Mouse (Mus musculus) liver, postnatal 0 days (tissue): Measurements from ENCODE around the gene Eno4. TPM values are rescaled to one million over a fixed set of nuclear protein-coding genes. Genes with fewer than 3 reads are reported as not detected.
A peak's percentile ranks its signal among the peaks of the same experiment; 100 is the strongest.

ENCODE experiments used
- ATAC-seq: fragments of 200-750 bp; cut with Nextera tagmentation; 2 replicates; pipeline ENCODE4 v1.8.0; 2017; ENCODE audit warnings: mild to moderate bottlenecking, moderate library complexity
- DNase-seq: peaks from one replicate; pipeline ENCODE4 v3.0.0-alpha.2; 2016
- H3K27ac ChIP-seq: fragments of 300-500 bp; sonication (generic); 2 replicates; pipeline ENCODE4 v1.5.1; 2014; ENCODE audit warnings: antibody characterized with exemption, moderate library complexity, mild to moderate bottlenecking, low read depth
- H3K27me3 ChIP-seq: fragments of 300-500 bp; sonication (generic); 2 replicates; pipeline ENCODE4 v1.6.1; 2014; ENCODE audit warnings: low read length, control low read depth, mixed read lengths; ENCODE audit not compliant: insufficient read depth
- H3K36me3 ChIP-seq: fragments of 300-500 bp; sonication (generic); replicated peaks from 2 replicates; pipeline ENCODE4 v1.6.1; 2014; ENCODE audit warnings: mild to moderate bottlenecking, control low read depth, low read length, moderate library complexity, mixed read lengths; ENCODE audit not compliant: insufficient read depth
- H3K4me1 ChIP-seq: fragments of 300-500 bp; sonication (generic); 2 replicates; pipeline ENCODE4 v1.6.1; 2014; ENCODE audit warnings: antibody characterized with exemption, mild to moderate bottlenecking, control low read depth; ENCODE audit not compliant: insufficient read depth
- H3K4me2 ChIP-seq: fragments of 300-500 bp; sonication (generic); 2 replicates; pipeline ENCODE4 v1.6.1; 2014; ENCODE audit warnings: low read depth, mild to moderate bottlenecking, low read length, moderate library complexity, mixed read lengths
- H3K4me3 ChIP-seq: fragments of 300-500 bp; sonication (generic); 2 replicates; pipeline ENCODE4 v1.5.1; 2014; ENCODE audit warnings: low read depth, low read length
- H3K9ac ChIP-seq: fragments of 300-500 bp; sonication (generic); replicated peaks from 2 replicates; pipeline ENCODE4 v1.6.1; 2014; ENCODE audit warnings: mild to moderate bottlenecking, moderate library complexity
- H3K9me3 ChIP-seq: fragments of 300-500 bp; sonication (generic); 2 replicates; pipeline ENCODE4 v1.6.1; 2016; ENCODE audit warnings: mild to moderate bottlenecking, control low read depth, low read length, mixed read lengths
- CTCF ChIP-seq: sonication (generic); IDR thresholded peaks from 2 replicates; pipeline ENCODE4 v1.5.1; 2016; ENCODE audit warnings: antibody characterized with exemption, low read depth
- EP300 ChIP-seq: IDR thresholded peaks from 2 replicates; pipeline ENCODE4 v1.6.1; 2016; ENCODE audit warnings: antibody characterized with exemption, low read depth, mild to moderate bottlenecking
- WGBS: fragments of 180-500 bp; shearing (Covaris S2); extraction: QIAGEN DNeasy Blood & Tissue Kit; methylation state at CpG from one replicate; pipeline ENCODE4 v1.1.7; 2014; ENCODE audit not compliant: insufficient replicate concordance; 5-methylcytosine and 5-hydroxymethylcytosine counted together
- polyA plus RNA-seq: library from polyadenylated mRNA; unstranded; fragments of >200 nt; fragmentation: Nextera tagmentation; extraction: Ambion mirVana; gene quantifications from 2 replicates; pipeline ENCODE4 v1.2.1, GENCODE M21; 2015

Gene Eno4
- polyA plus RNA-seq, 1 experiment from 2014 or later: not detected

DNA sequence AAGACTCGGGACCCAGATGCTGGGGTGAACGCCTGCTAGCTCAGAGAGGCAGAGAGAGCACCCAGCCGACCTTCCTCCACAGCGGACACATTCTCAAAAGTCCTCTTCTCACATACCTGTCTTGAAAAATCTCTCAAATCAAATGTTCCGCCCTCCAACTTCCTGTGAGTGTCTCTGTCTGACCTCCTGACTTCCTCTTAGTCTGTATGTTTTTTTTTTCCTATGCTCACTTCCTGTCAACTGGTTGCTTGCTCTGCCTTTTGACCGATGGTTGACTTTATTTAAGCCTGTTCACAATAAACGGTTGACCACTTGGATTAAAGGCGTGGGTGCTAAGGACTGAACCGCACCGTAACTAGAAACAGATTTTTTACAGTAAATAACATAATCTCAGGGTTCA lies 35.2 kb upstream of the Eno4 start:
- H3K4me1 ChIP-seq: peaks cover 3% of the 10 kb centered on the region; the same call in 1 of the 2 replicates
- ATAC-seq (no peak), DNase-seq (no peak)
- H3K27me3 ChIP-seq: no peaks in the 10 kb centered on the region
- H3K4me2 ChIP-seq: no peak overlapping the region
- no peak overlapping the region for H3K4me3 ChIP-seq
- no peaks in the 10 kb centered on the region for H3K9me3 ChIP-seq
- TF ChIP-seq CTCF: no peak
- no peak overlapping the region for H3K27ac ChIP-seq
- WGBS: 55% methylated on average over 10 of the region's 10 CpGs
- no peak overlapping the region for H3K9ac ChIP-seq
- no peaks in the 10 kb centered on the region for H3K36me3 ChIP-seq

DNA sequence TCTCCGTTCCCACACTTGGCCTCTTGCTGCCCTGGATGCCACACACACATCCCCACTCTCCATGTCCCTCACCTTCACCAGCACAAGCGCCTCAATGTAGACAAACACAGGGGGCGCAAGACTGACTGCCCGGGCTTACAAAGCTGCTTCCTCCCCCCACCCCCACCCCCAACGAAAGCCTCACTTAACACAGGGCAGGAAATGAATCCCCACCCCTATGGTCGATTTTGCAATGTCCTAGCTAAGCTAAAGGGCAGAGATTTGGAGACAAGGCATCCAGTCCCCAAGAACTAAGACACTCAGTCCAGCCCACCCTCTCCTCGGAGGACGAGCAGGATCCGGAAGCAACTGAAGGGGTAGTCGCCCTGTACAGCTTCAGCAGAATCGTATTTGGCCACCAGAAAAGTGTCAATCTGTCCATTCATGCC lies 32.3 kb upstream of the Eno4 start:
- Histone ChIP-seq H3K9me3 (no peaks in the 10 kb centered on the region), H3K27ac (no peak overlapping the region), H3K9ac (no peak overlapping the region), H3K27me3 (no peaks in the 10 kb centered on the region), H3K4me2 (peak overlapping the region; percentile 63), H3K36me3 (no peaks in the 10 kb centered on the region), H3K4me3 (peak overlapping the region; percentile 29), H3K4me1 (peaks cover 3% of the 10 kb centered on the region; the same call in 1 of the 2 replicates)
- peak; percentile 48; the same call in 1 of the 2 replicates for ATAC-seq
- TF ChIP-seq CTCF: peak; percentile 40
- no peak for TF ChIP-seq EP300
- 4% methylated on average over 11 of the region's 11 CpGs for WGBS
- DNase-seq: peak; percentile 39

DNA sequence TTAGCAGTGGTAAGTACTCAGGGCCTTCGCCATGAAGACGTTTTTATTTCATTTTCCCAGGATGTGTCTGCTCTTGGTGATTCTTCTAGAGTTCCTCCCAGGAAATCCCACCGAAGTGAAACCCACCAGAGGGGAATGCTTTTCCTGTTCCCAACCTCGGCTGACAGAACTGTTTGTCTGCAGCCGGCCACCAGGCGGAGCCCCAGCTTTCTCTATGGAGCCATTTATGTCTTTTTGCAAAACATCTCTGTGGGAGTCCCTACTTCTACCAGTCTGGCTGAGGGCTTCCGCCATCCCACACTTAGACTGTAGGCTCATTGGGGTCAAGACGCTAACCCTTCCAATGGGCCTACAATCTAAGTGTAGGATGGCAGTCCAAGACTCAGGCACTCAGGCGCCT lies 31.8 kb upstream of the Eno4 start:
- no peak overlapping the region for H3K9ac ChIP-seq
- H3K27ac ChIP-seq: no peak overlapping the region
- TF ChIP-seq EP300: no peak
- TF ChIP-seq CTCF: peak; percentile 75
- no peaks in the 10 kb centered on the region for H3K36me3 ChIP-seq
- DNase-seq (peak; percentile 68), ATAC-seq (peak; percentile 35; the same call in 1 of the 2 replicates)
- WGBS: 13% methylated on average over 9 of the region's 9 CpGs
- H3K9me3 ChIP-seq: no peaks in the 10 kb centered on the region
- peak overlapping the region; percentile 29 for H3K4me3 ChIP-seq
- peak overlapping the region; percentile 63 for H3K4me2 ChIP-seq
- no peaks in the 10 kb centered on the region for H3K27me3 ChIP-seq
- H3K4me1 ChIP-seq: peaks cover 3% of the 10 kb centered on the region; the same call in 1 of the 2 replicates

DNA sequence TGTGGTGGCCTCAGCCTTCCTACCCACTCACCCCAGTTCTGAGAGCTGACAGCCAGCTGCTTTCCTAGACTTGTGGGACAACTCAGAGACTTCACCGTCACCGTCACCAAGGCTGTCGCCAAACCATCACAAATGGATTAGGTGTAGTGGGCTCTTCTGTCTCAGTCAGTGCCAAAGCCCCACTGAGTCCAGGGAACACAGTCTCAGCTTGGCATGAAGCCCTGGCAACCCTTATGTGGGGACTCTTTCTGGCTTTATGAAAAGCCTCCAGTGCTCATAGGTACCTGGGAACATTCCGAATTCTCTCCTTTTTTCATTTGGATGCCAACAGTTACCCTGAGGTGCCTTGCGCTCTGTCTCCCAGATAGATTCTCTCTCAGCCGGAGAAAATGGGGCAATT lies 29.9 kb upstream of the Eno4 start:
- WGBS: 78% methylated on average over 6 of the region's 6 CpGs
- Histone ChIP-seq H3K9me3 (no peaks in the 10 kb centered on the region), H3K27ac (no peak overlapping the region), H3K9ac (no peak overlapping the region), H3K4me2 (no peak overlapping the region), H3K4me1 (peaks cover 3% of the 10 kb centered on the region; the same call in 1 of the 2 replicates), H3K4me3 (no peak overlapping the region), H3K36me3 (no peaks in the 10 kb centered on the region), H3K27me3 (no peaks in the 10 kb centered on the region)
- DNase-seq (no peak), ATAC-seq (no peak)
- TF ChIP-seq CTCF: no peak
- no peak for TF ChIP-seq EP300

DNA sequence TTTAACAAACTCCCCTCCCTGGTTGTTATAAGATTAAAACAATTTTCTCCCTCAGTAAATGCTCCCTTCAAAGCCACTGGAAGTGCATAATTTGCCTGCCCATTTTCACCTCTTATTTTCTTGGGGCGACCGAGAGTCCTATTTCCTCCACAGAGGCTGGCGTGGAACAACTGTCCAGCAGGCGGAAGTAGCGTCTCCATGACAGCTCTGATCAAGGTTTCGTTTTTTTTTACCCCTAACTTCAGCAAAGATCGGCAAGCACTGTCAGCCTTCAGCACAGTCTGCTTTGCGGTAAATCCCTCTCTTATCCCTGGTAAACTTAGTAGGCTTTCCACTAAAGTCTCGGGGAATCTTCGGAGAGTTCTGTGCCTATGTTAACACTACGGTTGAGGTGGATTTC lies 24.6 kb upstream of the Eno4 start:
- ATAC-seq (no peak), DNase-seq (no peak)
- no peak overlapping the region for H3K9ac ChIP-seq
- H3K27me3 ChIP-seq: no peaks in the 10 kb centered on the region
- H3K4me1 ChIP-seq: no peaks in the 10 kb centered on the region
- no peaks in the 10 kb centered on the region for H3K36me3 ChIP-seq
- H3K9me3 ChIP-seq: no peaks in the 10 kb centered on the region
- no peak for TF ChIP-seq EP300
- peak; percentile 31; the same call in 1 of the 2 replicates for TF ChIP-seq CTCF
- no peak overlapping the region for H3K27ac ChIP-seq
- peak overlapping the region; percentile 24 for H3K4me3 ChIP-seq
- WGBS: 11% methylated on average over 11 of the region's 11 CpGs
- H3K4me2 ChIP-seq: peak overlapping the region; percentile 61

DNA sequence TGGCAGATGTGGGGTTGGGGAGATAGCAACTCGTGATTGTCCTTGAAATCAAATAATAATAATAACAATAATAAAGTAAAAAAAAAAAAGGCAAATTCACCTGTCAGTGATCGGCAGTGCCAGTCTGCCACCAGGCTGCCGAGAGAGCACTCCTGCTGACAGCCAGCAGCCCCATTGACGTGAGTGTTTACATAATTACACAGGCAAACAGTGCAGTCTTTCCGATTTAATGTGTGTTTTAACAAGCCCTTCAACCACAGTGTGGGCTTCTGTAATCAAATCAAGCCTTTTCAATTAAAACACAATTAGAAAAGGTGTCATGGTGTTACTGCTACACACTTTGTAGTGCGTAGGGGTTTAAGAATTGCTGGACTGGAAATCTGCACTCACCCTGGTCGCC lies 24.1 kb upstream of the Eno4 start:
- Histone ChIP-seq H3K4me1 (no peaks in the 10 kb centered on the region), H3K4me3 (peak overlapping the region; percentile 24; the same call in 1 of the 2 replicates), H3K9ac (no peak overlapping the region), H3K4me2 (peak overlapping the region; percentile 61), H3K36me3 (no peaks in the 10 kb centered on the region), H3K9me3 (no peaks in the 10 kb centered on the region), H3K27me3 (no peaks in the 10 kb centered on the region), H3K27ac (no peak overlapping the region)
- ATAC-seq (no peak), DNase-seq (no peak)
- TF ChIP-seq EP300 (no peak), CTCF (no peak)
- WGBS: 21% methylated on average over 7 of the region's 7 CpGs
